Mouse (Mus musculus): ENCODE data around the gene Ell3. TPM values are rescaled to one million over a fixed set of nuclear protein-coding genes. Genes with fewer than 3 reads are reported as not detected.

The Ell3 gene
- 64.5 TPM for polyA plus RNA-seq (2015; fragmentation: Illumina TruSeq; extraction: RNeasy Lipid Tissue Mini Kit (QIAGEN cat#74804); ENCODE audit: insufficient read depth, low replicate concordance)

DNA sequence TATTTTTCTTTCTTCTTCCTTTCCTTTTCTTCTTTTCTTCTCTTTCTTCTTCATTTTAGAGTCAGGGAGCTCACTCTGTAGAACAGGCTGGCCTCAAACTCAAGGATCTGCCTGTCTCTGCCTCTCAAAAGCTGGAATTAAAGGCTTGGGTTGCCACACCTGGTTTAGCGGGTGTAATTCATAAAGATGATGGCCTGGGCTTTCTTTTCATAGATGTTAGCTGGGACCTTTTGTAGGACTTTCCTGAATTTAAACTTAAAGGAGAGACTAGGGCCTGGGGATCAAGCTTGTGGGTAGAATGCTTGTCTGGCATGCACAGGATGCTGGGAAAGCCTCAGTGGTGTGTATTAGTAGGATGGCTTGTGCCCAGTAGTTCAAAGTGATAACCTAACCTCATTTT, at the start of gene Ell3:
Gene Ell3 (minus strand): TSS at position 101 of the 400 bp plus-strand sequence.

DNA sequence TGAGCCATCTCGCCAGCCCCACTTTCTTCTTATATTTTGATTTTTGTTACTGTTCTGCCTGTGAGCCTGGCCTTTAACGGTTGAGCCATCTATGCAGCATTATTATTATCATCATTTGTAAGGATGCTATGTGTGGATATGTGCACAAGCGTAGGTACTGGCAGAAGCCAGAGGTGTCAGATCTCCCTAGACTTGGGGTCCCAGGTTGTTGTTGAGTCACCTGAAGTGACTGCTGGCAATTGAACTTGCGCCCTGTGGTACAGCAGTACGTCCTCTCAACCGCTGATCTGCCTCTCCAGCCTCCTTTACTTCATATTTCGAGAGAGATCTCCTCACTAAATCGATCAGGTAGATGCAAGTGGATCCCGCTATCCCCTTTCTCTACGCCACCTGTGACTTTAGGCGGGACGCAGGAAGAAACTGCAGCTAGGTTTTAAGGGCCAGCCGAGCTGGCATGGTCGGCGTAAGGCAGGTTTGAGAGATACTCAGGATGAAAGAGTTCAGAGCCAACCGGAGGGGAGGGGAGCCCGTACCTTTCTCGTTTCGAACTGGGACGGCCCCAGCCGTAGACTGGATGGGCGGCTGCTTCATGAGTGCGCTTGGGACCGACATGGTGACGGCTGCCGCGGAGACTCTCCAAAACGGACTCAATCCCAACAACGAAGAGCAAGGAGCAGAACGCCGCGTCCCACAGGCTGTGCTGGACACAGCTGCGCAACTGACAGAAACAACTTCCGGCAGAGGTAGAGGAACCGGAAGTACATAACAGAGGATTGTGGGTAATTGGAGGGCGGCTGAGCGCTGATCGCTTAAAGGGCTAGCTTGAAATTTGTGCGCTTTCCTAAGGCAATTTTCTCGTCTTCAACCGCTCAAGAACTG, 29.5 kb upstream of the Ell3 start, which contains the start of gene Mfap1b:
Gene Mfap1b (minus strand): TSS at position 767 of the 879 bp plus-strand sequence.

DNA sequence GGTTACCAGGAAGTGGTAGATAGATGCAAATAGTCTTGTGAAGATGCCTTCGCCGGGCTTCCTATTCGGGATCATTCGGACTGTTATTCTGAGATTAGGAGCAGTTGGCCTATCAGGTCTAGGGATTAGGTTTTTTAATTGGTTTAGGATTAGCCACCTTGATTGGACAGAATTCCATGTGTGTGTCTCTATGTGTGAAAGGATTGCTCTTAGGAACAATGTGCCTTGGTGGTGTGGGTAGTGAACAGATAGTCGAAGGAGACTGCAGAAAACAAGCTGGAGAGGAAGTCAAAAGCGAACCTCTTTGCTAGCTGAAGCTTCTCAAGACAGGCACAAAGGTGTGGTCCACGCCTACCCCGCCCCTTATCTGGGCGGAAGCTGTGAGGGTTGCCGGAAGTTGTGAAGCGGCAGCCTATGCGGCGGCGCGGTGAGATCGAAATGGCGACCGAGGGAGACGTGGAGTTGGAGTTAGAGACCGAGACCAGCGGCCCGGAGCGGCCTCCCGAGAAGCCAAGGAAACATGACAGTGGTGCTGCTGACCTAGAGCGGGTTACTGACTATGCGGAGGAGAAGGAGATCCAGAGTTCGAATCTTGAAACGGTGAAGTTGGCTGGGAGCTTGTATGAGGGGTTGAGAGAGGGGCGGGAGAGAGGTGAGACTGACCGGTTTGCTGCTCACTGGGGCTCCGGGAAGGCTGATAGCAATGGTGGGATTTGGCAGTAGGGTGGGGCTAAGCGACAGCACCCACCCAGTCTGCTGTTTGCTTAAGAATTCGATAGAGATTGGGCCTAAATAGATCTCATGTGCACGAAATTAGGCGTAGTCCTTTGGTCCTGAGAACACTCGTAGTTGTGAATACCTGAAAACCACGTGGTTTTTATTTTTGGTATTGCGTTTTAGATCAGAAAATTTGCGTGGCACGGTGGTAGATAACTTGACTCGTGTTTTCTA, 12.9 kb upstream of the Ell3 start, which contains the start of gene Serinc4:
Gene Serinc4 (minus strand): TSS at position 90 of the 951 bp plus-strand sequence.

DNA sequence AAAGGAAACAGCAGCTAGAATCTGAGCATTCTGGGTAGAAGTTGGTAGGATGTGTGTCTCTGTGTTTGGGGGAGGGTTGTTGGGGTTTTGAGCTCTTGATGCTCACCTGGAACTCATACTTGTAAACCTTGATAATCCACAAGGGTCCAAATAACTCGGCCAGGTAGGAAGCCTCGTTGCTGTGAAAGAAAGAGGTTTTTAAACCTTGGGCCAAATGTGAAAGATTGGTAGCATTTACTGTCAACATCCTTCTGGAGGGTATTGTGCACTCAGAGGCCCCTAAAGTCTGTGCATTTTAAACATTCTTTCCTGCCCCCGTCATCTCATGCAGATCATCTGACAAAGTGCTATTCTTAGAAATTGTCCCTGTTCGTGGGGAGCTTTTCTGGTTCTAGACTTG, 8.9 kb upstream of the Ell3 start, which contains the start of gene Hypk:
Gene Hypk (plus strand): TSS at position 301 of the 400 bp plus-strand sequence.

GRCm38 (mm10) chr2:121448739-121449535, 4.9 kb upstream of the Ell3 start, which contains the start of gene Serf2:
Gene Serf2, plus strand, starts transcription at chr2:121449195.

GRCm38 (mm10) chr2:121413387-121414042, 30.6 kb downstream of the Ell3 start, which contains the start of the genes Pdia3 and Catsper2:
Gene Pdia3, plus strand, starts transcription at chr2:121413775.
Gene Catsper2, minus strand, starts transcription at chr2:121413792.

Other genes with a start within 250 kb of the Ell3 start
- gene Trp53bp1, start 172.9 kb downstream of the Ell3 start, polyA plus RNA-seq (2015; fragmentation: Illumina TruSeq; extraction: RNeasy Lipid Tissue Mini Kit (QIAGEN cat#74804); ENCODE audit: insufficient read depth, low replicate concordance), result 42.3 TPM
- 1.1 TPM for gene Map1a, start 154.7 kb downstream of the Ell3 start, polyA plus RNA-seq (2015; fragmentation: Illumina TruSeq; extraction: RNeasy Lipid Tissue Mini Kit (QIAGEN cat#74804); ENCODE audit: insufficient read depth, low replicate concordance)
- gene Ppip5k1, start 88.9 kb downstream of the Ell3 start, polyA plus RNA-seq (2015; fragmentation: Illumina TruSeq; extraction: RNeasy Lipid Tissue Mini Kit (QIAGEN cat#74804); ENCODE audit: insufficient read depth, low replicate concordance), result 15.7 TPM
- not detected for gene Ckmt1, start 86.6 kb downstream of the Ell3 start, polyA plus RNA-seq (2015; fragmentation: Illumina TruSeq; extraction: RNeasy Lipid Tissue Mini Kit (QIAGEN cat#74804); ENCODE audit: insufficient read depth, low replicate concordance)
- gene Strc, start 57.1 kb downstream of the Ell3 start, polyA plus RNA-seq (2015; fragmentation: Illumina TruSeq; extraction: RNeasy Lipid Tissue Mini Kit (QIAGEN cat#74804); ENCODE audit: insufficient read depth, low replicate concordance), result 0.30 TPM
- gene Pdia3, start 30.5 kb downstream of the Ell3 start, polyA plus RNA-seq (2015; fragmentation: Illumina TruSeq; extraction: RNeasy Lipid Tissue Mini Kit (QIAGEN cat#74804); ENCODE audit: insufficient read depth, low replicate concordance), result 438 TPM
- 3.0 TPM for gene Catsper2, start 30.5 kb downstream of the Ell3 start, polyA plus RNA-seq (2015; fragmentation: Illumina TruSeq; extraction: RNeasy Lipid Tissue Mini Kit (QIAGEN cat#74804); ENCODE audit: insufficient read depth, low replicate concordance)
- gene Serf2, start 4.9 kb upstream of the Ell3 start, polyA plus RNA-seq (2015; fragmentation: Illumina TruSeq; extraction: RNeasy Lipid Tissue Mini Kit (QIAGEN cat#74804); ENCODE audit: insufficient read depth, low replicate concordance), result 211 TPM
- 42.9 TPM for gene Hypk, start 9.0 kb upstream of the Ell3 start, polyA plus RNA-seq (2015; fragmentation: Illumina TruSeq; extraction: RNeasy Lipid Tissue Mini Kit (QIAGEN cat#74804); ENCODE audit: insufficient read depth, low replicate concordance)
- gene Serinc4, start 12.5 kb upstream of the Ell3 start, polyA plus RNA-seq (2015; fragmentation: Illumina TruSeq; extraction: RNeasy Lipid Tissue Mini Kit (QIAGEN cat#74804); ENCODE audit: insufficient read depth, low replicate concordance), result 0.64 TPM
- gene Mfap1b, start 29.8 kb upstream of the Ell3 start, polyA plus RNA-seq (2015; fragmentation: Illumina TruSeq; extraction: RNeasy Lipid Tissue Mini Kit (QIAGEN cat#74804); ENCODE audit: insufficient read depth, low replicate concordance), result 69.8 TPM
- 57.1 TPM for gene Mfap1a, start 62.4 kb upstream of the Ell3 start, polyA plus RNA-seq (2015; fragmentation: Illumina TruSeq; extraction: RNeasy Lipid Tissue Mini Kit (QIAGEN cat#74804); ENCODE audit: insufficient read depth, low replicate concordance)
- gene Wdr76, start 62.4 kb upstream of the Ell3 start, polyA plus RNA-seq (2015; fragmentation: Illumina TruSeq; extraction: RNeasy Lipid Tissue Mini Kit (QIAGEN cat#74804); ENCODE audit: insufficient read depth, low replicate concordance), result 19.7 TPM

Measured in spleen, adult 10 weeks (tissue).